Mouse (Mus musculus): ENCODE measurements around the gene Cldn34c3.
"Not testable (repeated sequence)": the region's sequence is repeated elsewhere in the genome, so short reads cannot be mapped to it uniquely, and the experiment has no call there.

Gene Cldn34c3

DNA sequence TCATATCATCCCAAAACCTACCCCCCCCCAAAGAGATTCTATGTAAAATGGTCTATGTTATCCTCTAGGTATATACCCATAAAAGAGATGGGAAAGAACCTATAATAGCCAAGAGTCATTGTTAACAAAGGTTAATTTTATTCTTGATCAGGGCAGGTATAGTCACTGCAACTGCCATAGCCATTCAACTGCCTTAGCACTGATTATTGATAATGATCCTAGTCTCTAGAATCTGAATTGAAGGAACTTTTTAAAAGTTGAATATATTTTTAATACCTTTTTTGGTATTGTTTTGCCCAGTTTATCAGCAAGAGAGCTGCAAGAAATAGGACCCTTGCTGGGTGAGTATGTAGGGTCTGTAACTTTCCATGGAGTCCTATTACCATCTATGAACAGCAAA lies at the start of gene Cldn34c3:
Gene Cldn34c3 (plus strand): TSS at position 301 of the 400 bp plus-strand sequence.
- not testable (repeated sequence) for DNase-seq (ENCODE audit: low spot score in 2 of 2)
